Mouse (Mus musculus) hindbrain, postnatal 0 days (tissue): ENCODE measurements around the gene 4933434E20Rik. TPM values are rescaled to one million over a fixed set of nuclear protein-coding genes. Genes with fewer than 3 reads are reported as not detected.

Experiments
- ATAC-seq: fragments of 200-750 bp; cut with Nextera tagmentation; 2 replicates; pipeline ENCODE4 v1.8.0; 2017; ENCODE audit warnings: mild to moderate bottlenecking, moderate TSS enrichment, moderate library complexity
- DNase-seq: peaks from one replicate; pipeline ENCODE4 v3.0.0-alpha.2; 2015; ENCODE audit warnings: low spot score
- H3K27ac ChIP-seq: fragments of 300-500 bp; sonication (generic); 2 replicates; pipeline ENCODE4 v1.5.1; 2014; ENCODE audit warnings: mild to moderate bottlenecking
- H3K27me3 ChIP-seq: fragments of 300-500 bp; sonication (generic); 2 replicates; pipeline ENCODE4 v1.6.1; 2014; ENCODE audit warnings: low read length, mixed read lengths; ENCODE audit not compliant: insufficient read depth
- H3K36me3 ChIP-seq: fragments of 300-500 bp; sonication (generic); 2 replicates; pipeline ENCODE4 v1.6.1; 2014; ENCODE audit warnings: low read length, mixed read lengths; ENCODE audit not compliant: insufficient read depth
- H3K4me1 ChIP-seq: fragments of 300-500 bp; sonication (generic); 2 replicates; pipeline ENCODE4 v1.6.1; 2014; ENCODE audit warnings: antibody characterized with exemption, low read length, mixed read lengths; ENCODE audit not compliant: insufficient read depth
- H3K4me2 ChIP-seq: fragments of 300-500 bp; sonication (generic); 2 replicates; pipeline ENCODE4 v1.6.1; 2014; ENCODE audit warnings: low read depth, mild to moderate bottlenecking, low read length, moderate library complexity, mixed read lengths
- H3K4me3 ChIP-seq: fragments of 300-500 bp; sonication (generic); 2 replicates; pipeline ENCODE4 v1.5.1; 2014; ENCODE audit warnings: low read length
- H3K9ac ChIP-seq: fragments of 300-500 bp; sonication (generic); replicated peaks from 2 replicates; pipeline ENCODE4 v1.6.1; 2014; ENCODE audit warnings: mild to moderate bottlenecking, low read length, moderate library complexity, mixed read lengths
- H3K9me3 ChIP-seq: fragments of 300-500 bp; sonication (generic); 2 replicates; pipeline ENCODE4 v1.6.1; 2016; ENCODE audit warnings: low read length, mixed read lengths
- CTCF ChIP-seq: IDR thresholded peaks from 2 replicates; pipeline ENCODE4 v1.5.1; 2016; ENCODE audit warnings: antibody characterized with exemption, control low read depth, low read depth
- WGBS: fragments of 180-500 bp; shearing (Covaris S2); extraction: QIAGEN DNeasy Blood & Tissue Kit; methylation state at CpG from one replicate; pipeline ENCODE4 v1.1.7; 2014; 5-methylcytosine and 5-hydroxymethylcytosine counted together
- microRNA counts: library from miRNA; unstranded; fragments of <30 nt; microRNA quantifications from one replicate; lab custom pipeline; 2015
- microRNA-seq, 2 experiments: library from miRNA; unstranded; fragments of <30 nt; microRNA quantifications; one replicate each; pipeline ENCODE4; 2016
- polyA plus RNA-seq: library from polyadenylated mRNA; unstranded; fragments of >200 nt; fragmentation: Nextera tagmentation; extraction: Ambion mirVana; gene quantifications from 2 replicates; pipeline ENCODE4 v1.2.1, GENCODE M21; 2015
- total RNA-seq: library from RNA; depleted of rRNA; stranded (reverse); fragments of >200 nt; gene quantifications from 2 replicates; pipeline ENCODE4 v1.2.3, GENCODE M21; 2014; rRNA removed

Gene 4933434E20Rik
- total and polyA plus RNA-seq, 2 experiments from 2014 or later, result 110 to 228 TPM

DNA sequence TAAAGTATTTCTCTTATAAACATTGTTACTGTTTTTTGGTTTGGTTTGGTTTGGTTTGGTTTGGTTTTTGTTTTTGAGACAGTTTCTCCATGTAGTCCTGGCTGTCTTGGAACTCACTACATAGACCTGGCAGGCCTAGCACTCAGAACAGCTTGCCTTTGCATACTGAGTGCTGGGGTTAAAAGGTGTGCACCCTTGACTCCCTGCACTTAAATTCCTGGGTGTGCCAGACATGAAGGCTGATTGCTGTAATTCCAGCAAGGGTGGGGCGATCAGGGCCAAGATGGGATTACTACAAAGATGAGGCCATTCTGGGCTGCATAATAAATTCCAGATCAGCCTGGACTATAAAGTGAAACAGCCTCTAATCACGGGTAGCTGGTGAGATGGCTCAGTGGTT is 50.8 kb downstream of the 4933434E20Rik start:
- no peak for TF ChIP-seq CTCF
- no peak overlapping the region for H3K9ac ChIP-seq
- no peaks in the 10 kb centered on the region for H3K9me3 ChIP-seq
- peaks cover 8% of the 10 kb centered on the region; the same call in 1 of the 2 replicates for H3K36me3 ChIP-seq
- ATAC-seq, result no peak
- no peaks in the 10 kb centered on the region for H3K27me3 ChIP-seq
- H3K4me3 ChIP-seq, result no peak overlapping the region
- H3K4me1 ChIP-seq, result no peaks in the 10 kb centered on the region
- H3K4me2 ChIP-seq, result no peak overlapping the region
- no peak overlapping the region for H3K27ac ChIP-seq
- WGBS, result 80% methylated on average over 2 of the region's 2 CpGs
- no peak for DNase-seq

DNA sequence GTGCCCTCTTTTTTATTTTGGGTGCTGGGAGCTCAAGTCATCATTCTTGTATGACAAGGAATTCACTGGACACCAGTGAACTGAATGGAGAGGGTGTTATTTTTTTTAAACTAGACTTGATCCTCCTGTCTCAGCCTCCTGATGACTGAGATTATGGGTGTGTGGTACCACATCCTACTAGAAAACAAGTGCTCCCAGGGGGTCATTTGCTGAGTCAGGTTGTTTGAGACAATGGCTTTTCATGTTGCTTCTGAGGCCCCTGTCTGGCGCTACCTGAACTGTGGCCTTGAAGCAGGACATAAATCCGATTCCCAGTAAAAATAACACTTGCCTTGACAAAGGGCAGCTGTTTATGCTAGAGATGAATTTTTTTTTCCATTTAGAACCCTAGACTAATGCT is 51.7 kb downstream of the 4933434E20Rik start:
- WGBS, result 88% methylated on average over 2 of the region's 2 CpGs
- TF ChIP-seq CTCF, result no peak
- ATAC-seq, result no peak
- Histone ChIP-seq H3K9ac (no peak overlapping the region), H3K27me3 (no peaks in the 10 kb centered on the region), H3K4me2 (no peak overlapping the region), H3K4me3 (no peak overlapping the region), H3K9me3 (no peaks in the 10 kb centered on the region), H3K4me1 (no peaks in the 10 kb centered on the region), H3K36me3 (peaks cover 8% of the 10 kb centered on the region; the same call in 1 of the 2 replicates), H3K27ac (no peak overlapping the region)
- no peak for DNase-seq

DNA sequence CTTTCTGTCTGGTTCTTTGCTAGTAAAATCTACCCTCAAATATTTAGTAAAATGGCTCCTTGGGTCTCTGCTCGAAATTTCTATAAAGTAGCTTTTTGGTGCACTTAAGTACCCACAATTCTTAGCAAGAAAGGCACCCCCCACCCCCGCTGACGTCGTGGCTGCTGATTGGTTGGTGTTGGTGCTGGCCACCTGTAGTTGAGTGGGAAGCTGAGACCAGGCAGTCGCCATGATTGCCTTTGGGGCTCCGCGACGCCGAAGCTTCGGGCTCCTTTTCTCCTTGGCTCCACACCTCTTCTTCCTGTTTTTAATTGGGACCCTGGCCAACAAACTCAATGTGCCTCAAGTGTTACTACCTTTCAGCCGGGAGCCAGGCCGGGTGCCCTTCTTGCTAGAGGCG is 52.5 kb downstream of the 4933434E20Rik start, which contains the start of gene Nup210l:
Gene Nup210l (plus strand): TSS at position 195 of the 400 bp plus-strand sequence.
- ATAC-seq (no peak), DNase-seq (no peak)
- Histone ChIP-seq H3K9ac (no peak within 1 kb of the TSS), H3K4me1 (no peaks in the 10 kb centered on the region), H3K27ac (no peak within 1 kb of the TSS), H3K9me3 (no peaks in the 10 kb centered on the region), H3K27me3 (no peaks in the 10 kb centered on the region), H3K4me3 (no peak within 1 kb of the TSS), H3K36me3 (peaks cover 8% of the 10 kb centered on the region; the same call in 1 of the 2 replicates), H3K4me2 (no peak within 1 kb of the TSS)
- TF ChIP-seq CTCF, result no peak
- WGBS, result 87% methylated on average over 13 of the region's 13 CpGs

- no peaks in the 10 kb centered on the region for H3K27me3 ChIP-seq
- H3K36me3 ChIP-seq, result no peaks in the 10 kb centered on the region
- no peak overlapping the region for H3K4me3 ChIP-seq
- no peaks in the 10 kb centered on the region for H3K9me3 ChIP-seq
- no peak for TF ChIP-seq CTCF
- ATAC-seq, result no peak
- 81% methylated on average over 2 of the region's 2 CpGs for WGBS
- no peak overlapping the region for H3K27ac ChIP-seq
- H3K4me2 ChIP-seq, result no peak overlapping the region
- H3K9ac ChIP-seq, result no peak overlapping the region
- no peak for DNase-seq
- no peaks in the 10 kb centered on the region for H3K4me1 ChIP-seq
Measured at GRCm38 (mm10) chr3:90111706-90112105, 60.3 kb downstream of the 4933434E20Rik start.

GRCm38 (mm10) chr3:90114342-90114741 is 62.9 kb downstream of the 4933434E20Rik start:
- WGBS, result 98% methylated on average over 2 of the region's 2 CpGs
- DNase-seq, result peak; percentile 16
- no peak for ATAC-seq
- Histone ChIP-seq H3K4me2 (no peak overlapping the region), H3K27ac (no peak overlapping the region), H3K36me3 (no peaks in the 10 kb centered on the region), H3K4me1 (no peaks in the 10 kb centered on the region), H3K27me3 (no peaks in the 10 kb centered on the region), H3K9ac (no peak overlapping the region), H3K4me3 (no peak overlapping the region), H3K9me3 (no peaks in the 10 kb centered on the region)
- TF ChIP-seq CTCF, result no peak

- DNase-seq, result no peak
- Histone ChIP-seq H3K36me3 (no peaks in the 10 kb centered on the region), H3K9ac (no peak overlapping the region), H3K27me3 (no peaks in the 10 kb centered on the region), H3K9me3 (no peaks in the 10 kb centered on the region), H3K4me2 (no peak overlapping the region), H3K27ac (no peak overlapping the region), H3K4me1 (no peaks in the 10 kb centered on the region), H3K4me3 (no peak overlapping the region)
- 71% methylated on average over 3 of the region's 3 CpGs for WGBS
- TF ChIP-seq CTCF, result no peak
- no peak for ATAC-seq
Measured at GRCm38 (mm10) chr3:90115526-90115925, 64.1 kb downstream of the 4933434E20Rik start.

MicroRNA genes within 50 kb of the gene (microRNA counts, 519-probe panel; counts per million panel counts)
- microRNA mmu-miR-190b (lab: Ali Mortazavi, UCI), result 2,681 counts per million, percentile 42 among the panel's probes with 10 or more counts

Small RNA genes within 50 kb of the gene (microRNA-seq; reads per million reads assigned to microRNA genes)
- 16.6 to 21.1 reads per million in 2 experiments for gene Mir190b
- gene Mir7669, result 0.72 to 1.9 reads per million in 2 experiments

Other genes starting within 250 kb of the 4933434E20Rik start
- gene She, start 220.3 kb upstream of the 4933434E20Rik start, total RNA-seq, result 1.9 and 2.8 TPM in 2 replicates
- 0.98 and 1.1 TPM in 2 replicates for gene She, start 220.3 kb upstream of the 4933434E20Rik start, polyA plus RNA-seq
- 0.68 and 1.8 TPM in 2 replicates for gene Il6ra, start 138.4 kb upstream of the 4933434E20Rik start, total RNA-seq
- 2.1 and 2.4 TPM in 2 replicates for gene Il6ra, start 138.4 kb upstream of the 4933434E20Rik start, polyA plus RNA-seq
- 63.0 and 83.5 TPM in 2 replicates for gene Atp8b2, start 88.1 kb upstream of the 4933434E20Rik start, total RNA-seq
- 9.8 and 10.9 TPM in 2 replicates for gene Atp8b2, start 88.1 kb upstream of the 4933434E20Rik start, polyA plus RNA-seq
- gene Hax1, start 52.9 kb upstream of the 4933434E20Rik start, total RNA-seq, result 41.6 and 43.7 TPM in 2 replicates
- 74.1 and 81.6 TPM in 2 replicates for gene Hax1, start 52.9 kb upstream of the 4933434E20Rik start, polyA plus RNA-seq
- 83.1 and 102 TPM in 2 replicates for gene Ubap2l, start 992 bp downstream of the 4933434E20Rik start, total RNA-seq
- gene Ubap2l, start 992 bp downstream of the 4933434E20Rik start, polyA plus RNA-seq, result 109 and 113 TPM in 2 replicates
- 136 and 142 TPM in 2 replicates for gene Tpm3, start 21.0 kb downstream of the 4933434E20Rik start, total RNA-seq
- gene Tpm3, start 21.0 kb downstream of the 4933434E20Rik start, polyA plus RNA-seq, result 300 and 302 TPM in 2 replicates
- gene Nup210l, start 52.5 kb downstream of the 4933434E20Rik start, total RNA-seq, result 0.52 and 0.65 TPM in 2 replicates
- gene Nup210l, start 52.5 kb downstream of the 4933434E20Rik start, polyA plus RNA-seq, result 0.11 TPM in 2 replicates
- gene Rps27, start 162.0 kb downstream of the 4933434E20Rik start, total RNA-seq, result 2,630 and 2,808 TPM in 2 replicates
- 847 and 901 TPM in 2 replicates for gene Rps27, start 162.0 kb downstream of the 4933434E20Rik start, polyA plus RNA-seq
- 5.9 and 14.8 TPM in 2 replicates for gene Rab13, start 162.1 kb downstream of the 4933434E20Rik start, total RNA-seq
- gene Rab13, start 162.1 kb downstream of the 4933434E20Rik start, polyA plus RNA-seq, result 20.6 and 23.5 TPM in 2 replicates
- 52.5 and 75.6 TPM in 2 replicates for gene Jtb, start 180.0 kb downstream of the 4933434E20Rik start, total RNA-seq
- gene Jtb, start 180.0 kb downstream of the 4933434E20Rik start, polyA plus RNA-seq, result 115 and 124 TPM in 2 replicates
- gene Creb3l4, start 191.9 kb downstream of the 4933434E20Rik start, total RNA-seq, result 0.21 and 0.83 TPM in 2 replicates
- gene Creb3l4, start 191.9 kb downstream of the 4933434E20Rik start, polyA plus RNA-seq, result 1.2 and 1.4 TPM in 2 replicates
- gene Slc39a1, start 196.5 kb downstream of the 4933434E20Rik start, total RNA-seq, result 97.8 and 105 TPM in 2 replicates
- 70.1 and 72.0 TPM in 2 replicates for gene Slc39a1, start 196.5 kb downstream of the 4933434E20Rik start, polyA plus RNA-seq
- gene Crtc2, start 202.5 kb downstream of the 4933434E20Rik start, total RNA-seq, result 12.7 and 27.0 TPM in 2 replicates
- 15.4 and 17.0 TPM in 2 replicates for gene Crtc2, start 202.5 kb downstream of the 4933434E20Rik start, polyA plus RNA-seq
- gene Dennd4b, start 213.5 kb downstream of the 4933434E20Rik start, total RNA-seq, result 38.8 and 48.4 TPM in 2 replicates
- gene Dennd4b, start 213.5 kb downstream of the 4933434E20Rik start, polyA plus RNA-seq, result 5.4 and 5.9 TPM in 2 replicates
- gene Gatad2b, start 241.5 kb downstream of the 4933434E20Rik start, total RNA-seq, result 31.5 and 32.1 TPM in 2 replicates
- gene Gatad2b, start 241.5 kb downstream of the 4933434E20Rik start, polyA plus RNA-seq, result 13.7 and 14.2 TPM in 2 replicates